Mouse (Mus musculus): ENCODE data around the gene Ets1.

Ets1 gene

GRCm38 (mm10) chr9:32754311-32754710, 118.3 kb downstream of the Ets1 start:
- in situ Hi-C loops (cut with MboI, MseI) = loop anchor here (10.0 kb wide), 1 partner anchor 160 kb away; no protein-coding TSS in a partner anchor

- in situ Hi-C loops (cut with MboI, MseI) = loop anchor here (10.0 kb wide), 1 partner anchor 161 kb away; no protein-coding TSS in a partner anchor
Observed at GRCm38 (mm10) chr9:32756002-32756401, 120.0 kb downstream of the Ets1 start.

GRCm38 (mm10) chr9:32758280-32758905, 122.4 kb downstream of the Ets1 start:
- in situ Hi-C loops (cut with MboI, MseI) = loop anchor here (10.0 kb wide), 1 partner anchor 164 kb away; no protein-coding TSS in a partner anchor

- in situ Hi-C loops (cut with MboI, MseI) = loop anchor here (5.0 to 10.0 kb wide), 2 partner anchors 102 to 334 kb away; no protein-coding TSS in a partner anchor
Observed at GRCm38 (mm10) chr9:32760649-32761157, 124.7 kb downstream of the Ets1 start.

GRCm38 (mm10) chr9:32761326-32761725, 125.3 kb downstream of the Ets1 start:
- in situ Hi-C loops (cut with MboI, MseI) = loop anchor here (5.0 to 10.0 kb wide), 2 partner anchors 101 to 333 kb away; no protein-coding TSS in a partner anchor

- in situ Hi-C loops (cut with MboI, MseI) = loop anchor here (5.0 to 10.0 kb wide), 2 partner anchors 98 to 330 kb away; no protein-coding TSS in a partner anchor
Observed at GRCm38 (mm10) chr9:32764374-32764773, 128.4 kb downstream of the Ets1 start.

- in situ Hi-C loops (cut with MboI, MseI) = loop anchor here (10.0 kb wide), 1 partner anchor 330 kb away; no protein-coding TSS in a partner anchor
Observed at GRCm38 (mm10) chr9:32765123-32765522, 129.1 kb downstream of the Ets1 start.

GRCm38 (mm10) chr9:32778866-32779265, 142.8 kb downstream of the Ets1 start:
- in situ Hi-C loops (cut with MboI, MseI) = loop anchor here (25.0 kb wide), 1 partner anchor 683 kb away; no protein-coding TSS in a partner anchor

GRCm38 (mm10) chr9:32782391-32783092, 146.5 kb downstream of the Ets1 start:
- in situ Hi-C loops (cut with MboI, MseI) = loop anchor here (25.0 kb wide), 1 partner anchor 680 kb away; no protein-coding TSS in a partner anchor

- in situ Hi-C loops (cut with MboI, MseI) = loop anchor here (25.0 kb wide), 1 partner anchor 675 kb away; no protein-coding TSS in a partner anchor
Observed at GRCm38 (mm10) chr9:32787091-32787490, 151.1 kb downstream of the Ets1 start.

- in situ Hi-C loops (cut with MboI, MseI) = loop anchor here (25.0 kb wide), 1 partner anchor 675 kb away; no protein-coding TSS in a partner anchor
Observed at GRCm38 (mm10) chr9:32787615-32788014, 151.6 kb downstream of the Ets1 start.

- in situ Hi-C loops (cut with MboI, MseI) = loop anchor here (25.0 kb wide), 1 partner anchor 673 kb away; no protein-coding TSS in a partner anchor
Observed at GRCm38 (mm10) chr9:32789306-32789705, 153.3 kb downstream of the Ets1 start.

- in situ Hi-C loops (cut with MboI, MseI) = loop anchor here (25.0 kb wide), 1 partner anchor 671 kb away; no protein-coding TSS in a partner anchor
Observed at GRCm38 (mm10) chr9:32791699-32792098, 155.7 kb downstream of the Ets1 start.

GRCm38 (mm10) chr9:32798171-32798570, 162.2 kb downstream of the Ets1 start:
- in situ Hi-C loops (cut with MboI, MseI) = loop anchor here (25.0 kb wide), 1 partner anchor 664 kb away; no protein-coding TSS in a partner anchor

- in situ Hi-C loops (cut with MboI, MseI) = no loop called here
Observed at GRCm38 (mm10) chr9:32806106-32806505, 170.1 kb downstream of the Ets1 start.
